Mouse (Mus musculus) bone marrow macrophage, adult 2 months (primary cell): ENCODE data around the gene Stk40. TPM values are rescaled to one million over a fixed set of nuclear protein-coding genes. Genes with fewer than 3 reads are reported as not detected.
A peak's percentile ranks its signal among the peaks of the same experiment; 100 is the strongest.
"Not testable (repeated sequence)": the region's sequence is repeated elsewhere in the genome, so short reads cannot be mapped to it uniquely, and the experiment has no call there.

Experiments
- H3K27ac ChIP-seq: 2 replicates; pipeline ENCODE4 v1.5.1; 2012; ENCODE audit warnings: low read depth, low read length; ENCODE audit not compliant: insufficient read depth
- H3K4me1 ChIP-seq: 2 replicates; pipeline ENCODE4 v1.6.1; 2012; ENCODE audit warnings: low read length; ENCODE audit not compliant: control insufficient read depth, insufficient read depth
- H3K4me3 ChIP-seq: 2 replicates; pipeline ENCODE4 v1.5.1; 2012; ENCODE audit warnings: mild to moderate bottlenecking, low read length, moderate library complexity; ENCODE audit not compliant: insufficient read depth
- CTCF ChIP-seq: IDR thresholded peaks from 2 replicates; pipeline ENCODE4 v1.5.1; 2012; ENCODE audit warnings: low read depth, mild to moderate bottlenecking, low read length, moderate library complexity
- POLR2A ChIP-seq: IDR thresholded peaks from 2 replicates; pipeline ENCODE4 v1.6.1; 2012; ENCODE audit warnings: mild to moderate bottlenecking, low read depth, low read length, borderline replicate concordance
- polyA plus RNA-seq: library from polyadenylated mRNA; stranded (reverse); fragments of >200 nt; gene quantifications from 2 replicates; pipeline ENCODE4 v1.2.4, GENCODE M21; 2012; ENCODE audit not compliant: missing spikeins, insufficient read depth, insufficient read length

Gene Stk40
- polyA plus RNA-seq, 1 experiment: 26.5 TPM

- no peak within 1 kb of the TSS for H3K27ac ChIP-seq
- H3K4me3 ChIP-seq: peak within 1 kb of the TSS; percentile 49
- TF ChIP-seq CTCF: no peak
- no peak for TF ChIP-seq POLR2A
- H3K4me1 ChIP-seq: no peaks in the 10 kb centered on the region
Measured at GRCm38 (mm10) chr4:126163067-126163659, 59.4 kb downstream of the Stk40 start, which contains the start of gene Sh3d21. Gene Sh3d21 (minus strand): TSS chr4:126163491.

GRCm38 (mm10) chr4:126163685-126164084 lies 59.9 kb downstream of the Stk40 start:
- no peak for TF ChIP-seq CTCF
- no peak for TF ChIP-seq POLR2A
- Histone ChIP-seq H3K4me1 (no peaks in the 10 kb centered on the region), H3K27ac (no peak overlapping the region), H3K4me3 (no peak overlapping the region)

GRCm38 (mm10) chr4:126165092-126165491 lies 61.3 kb downstream of the Stk40 start:
- H3K27ac ChIP-seq, H3K4me3 ChIP-seq, H3K4me1 ChIP-seq: not testable (repeated sequence)

GRCm38 (mm10) chr4:126166084-126166483 lies 62.3 kb downstream of the Stk40 start:
- Histone ChIP-seq H3K4me1 (no peaks in the 10 kb centered on the region), H3K27ac (no peak overlapping the region)
- TF ChIP-seq POLR2A: no peak
- no peak for TF ChIP-seq CTCF

GRCm38 (mm10) chr4:126168851-126169250 lies 65.1 kb downstream of the Stk40 start:
- H3K4me3 ChIP-seq: no peak overlapping the region
- TF ChIP-seq CTCF (no peak), POLR2A (no peak)
- H3K4me1 ChIP-seq: no peaks in the 10 kb centered on the region
- no peak overlapping the region for H3K27ac ChIP-seq

More at GRCm38 (mm10) chr4:126166084-126166483, 62.3 kb downstream of the Stk40 start:
- no peak overlapping the region for H3K4me3 ChIP-seq

- not testable (repeated sequence) for H3K4me1 ChIP-seq, H3K4me3 ChIP-seq, H3K27ac ChIP-seq
Measured at GRCm38 (mm10) chr4:126170737-126171136, 67.0 kb downstream of the Stk40 start.

- H3K27ac ChIP-seq: no peak overlapping the region
- no peak overlapping the region for H3K4me3 ChIP-seq
- TF ChIP-seq CTCF (no peak), POLR2A (no peak)
Measured at GRCm38 (mm10) chr4:126173800-126174199, 70.0 kb downstream of the Stk40 start.

GRCm38 (mm10) chr4:126175980-126176379 lies 72.2 kb downstream of the Stk40 start:
- not testable (repeated sequence) for H3K4me3 ChIP-seq, H3K27ac ChIP-seq, H3K4me1 ChIP-seq

More at GRCm38 (mm10) chr4:126173800-126174199, 70.0 kb downstream of the Stk40 start:
- no peaks in the 10 kb centered on the region for H3K4me1 ChIP-seq

GRCm38 (mm10) chr4:126181170-126181957 lies 77.6 kb downstream of the Stk40 start:
- Histone ChIP-seq H3K4me3 (no peak overlapping the region), H3K4me1 (no peaks in the 10 kb centered on the region), H3K27ac (no peak overlapping the region)
- peak; percentile 53 for TF ChIP-seq CTCF
- TF ChIP-seq POLR2A: no peak

GRCm38 (mm10) chr4:126183034-126183433 lies 79.3 kb downstream of the Stk40 start:
- H3K27ac ChIP-seq: no peak overlapping the region
- H3K4me3 ChIP-seq: no peak overlapping the region
- H3K4me1 ChIP-seq: no peaks in the 10 kb centered on the region
- TF ChIP-seq POLR2A: no peak
- TF ChIP-seq CTCF: no peak

- Histone ChIP-seq H3K27ac (no peak overlapping the region), H3K4me1 (peaks cover 2% of the 10 kb centered on the region; the same call in 1 of the 2 replicates), H3K4me3 (no peak overlapping the region)
- TF ChIP-seq POLR2A: no peak
- TF ChIP-seq CTCF: no peak
Measured at GRCm38 (mm10) chr4:126187096-126187495, 83.3 kb downstream of the Stk40 start.

Other genes starting within 250 kb of the Stk40 start
- gene Csf3r, start 79.4 kb upstream of the Stk40 start, polyA plus RNA-seq: 99.3 and 112 TPM in 2 replicates
- 93.3 and 98.8 TPM in 2 replicates for gene Mrps15, start 57.0 kb upstream of the Stk40 start, polyA plus RNA-seq
- 3.7 and 6.2 TPM in 2 replicates for gene Oscp1, start 45.4 kb upstream of the Stk40 start, polyA plus RNA-seq
- 37.9 and 38.6 TPM in 2 replicates for gene Lsm10, start 7.3 kb upstream of the Stk40 start, polyA plus RNA-seq
- 20.7 and 23.1 TPM in 2 replicates for gene Eva1b, start 43.8 kb downstream of the Stk40 start, polyA plus RNA-seq
- gene Sh3d21, start 59.5 kb downstream of the Stk40 start, polyA plus RNA-seq: 1.3 and 2.0 TPM in 2 replicates
- gene Thrap3, start 98.8 kb downstream of the Stk40 start, polyA plus RNA-seq: 230 and 236 TPM in 2 replicates
- 131 and 139 TPM in 2 replicates for gene Map7d1, start 152.4 kb downstream of the Stk40 start, polyA plus RNA-seq
- 69.6 and 79.6 TPM in 2 replicates for gene Trappc3, start 158.4 kb downstream of the Stk40 start, polyA plus RNA-seq
- not detected in 2 replicates for gene Col8a2, start 182.8 kb downstream of the Stk40 start, polyA plus RNA-seq
- 16.1 and 16.9 TPM in 2 replicates for gene Adprhl2, start 217.7 kb downstream of the Stk40 start, polyA plus RNA-seq
- 0.86 and 1.2 TPM in 2 replicates for gene Tekt2, start 221.7 kb downstream of the Stk40 start, polyA plus RNA-seq